Mouse (Mus musculus) testis, adult 2 months (tissue): ENCODE measurements around the gene Rgs16. TPM values are rescaled to one million over a fixed set of nuclear protein-coding genes. Genes with fewer than 3 reads are reported as not detected.

Experiments used
- H3K27ac ChIP-seq: fragments of 200-500 bp; 2 replicates; pipeline ENCODE4 v1.5.1; 2012; ENCODE audit warnings: low read depth, low read length; ENCODE audit not compliant: control insufficient read depth, insufficient read depth
- H3K27me3 ChIP-seq: fragments of 200-500 bp; 2 replicates; pipeline ENCODE4 v1.6.1; 2012; ENCODE audit warnings: mild to moderate bottlenecking, low read length, moderate library complexity; ENCODE audit not compliant: control insufficient read depth, insufficient read depth
- H3K36me3 ChIP-seq: fragments of 200-500 bp; 2 replicates; pipeline ENCODE4 v1.6.1; 2012; ENCODE audit warnings: mild to moderate bottlenecking, low read length; ENCODE audit not compliant: control insufficient read depth, insufficient read depth
- H3K4me1 ChIP-seq: fragments of 200-500 bp; 2 replicates; pipeline ENCODE4 v1.6.1; 2012; ENCODE audit warnings: low read length; ENCODE audit not compliant: control insufficient read depth, insufficient read depth
- H3K4me3 ChIP-seq: fragments of 200-500 bp; 2 replicates; pipeline ENCODE4 v1.5.1; 2012; ENCODE audit warnings: low read depth, mild to moderate bottlenecking, low read length, moderate library complexity, mixed read lengths; ENCODE audit not compliant: control insufficient read depth
- CTCF ChIP-seq: fragments of 200-500 bp; IDR thresholded peaks from 2 replicates; pipeline ENCODE4 v1.5.1; 2012; ENCODE audit warnings: low read depth, mild to moderate bottlenecking, inconsistent platforms, low read length, moderate library complexity; ENCODE audit not compliant: control insufficient read depth, insufficient read depth, insufficient replicate concordance
- POLR2A ChIP-seq: fragments of 200-500 bp; IDR thresholded peaks from 2 replicates; pipeline ENCODE4 v1.6.1; 2012; ENCODE audit warnings: low read depth, mild to moderate bottlenecking, inconsistent platforms, low read length, moderate library complexity; ENCODE audit not compliant: control insufficient read depth
- polyA plus RNA-seq: library from polyadenylated mRNA; depleted of rRNA; stranded (reverse); fragments of >200 nt; gene quantifications from 2 replicates; pipeline ENCODE4 v1.2.3, GENCODE M21; 2012; rRNA removed

Gene Rgs16
- polyA plus RNA-seq, 1 experiment, result 0.89 TPM

DNA sequence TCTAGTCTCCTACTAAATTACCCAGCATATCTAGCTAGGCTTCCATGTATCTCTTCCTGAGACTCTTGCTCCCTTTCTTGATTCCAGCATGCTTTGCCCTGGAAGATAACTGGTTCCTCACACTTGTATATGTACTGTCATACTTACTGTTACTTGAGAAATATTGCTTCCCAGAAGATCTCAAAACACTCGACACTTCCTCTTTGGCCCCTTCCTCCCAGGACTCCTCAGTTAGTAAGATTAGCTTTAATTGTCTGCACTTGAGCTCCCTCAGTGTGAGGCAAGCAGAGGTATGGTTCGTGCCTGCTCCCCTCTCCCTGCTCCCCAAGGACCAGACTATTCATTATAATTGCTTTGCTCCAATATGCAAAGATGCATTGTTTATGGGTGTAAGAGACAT is 50.6 kb downstream of the Rgs16 start:
- Histone ChIP-seq H3K27me3 (no peaks in the 10 kb centered on the region), H3K4me3 (no peak overlapping the region), H3K27ac (no peak overlapping the region), H3K4me1 (no peaks in the 10 kb centered on the region), H3K36me3 (no peaks in the 10 kb centered on the region)
- TF ChIP-seq CTCF (no peak), POLR2A (no peak)

- no peaks in the 10 kb centered on the region for H3K4me1 ChIP-seq
- H3K4me3 ChIP-seq, result no peak overlapping the region
These were observed 54.1 kb downstream of the Rgs16 start for GRCm38 (mm10) chr1:153794241-153794640.

More at GRCm38 (mm10) chr1:153794241-153794640, 54.1 kb downstream of the Rgs16 start:
- H3K27me3 ChIP-seq, result no peaks in the 10 kb centered on the region
- H3K36me3 ChIP-seq, result no peaks in the 10 kb centered on the region
- H3K27ac ChIP-seq, result no peak overlapping the region
- TF ChIP-seq CTCF (no peak), POLR2A (no peak)

Other genes with a start within 250 kb of the Rgs16 start
- 4.7 and 5.6 TPM in 2 replicates for gene Npl, start 190.3 kb upstream of the Rgs16 start, polyA plus RNA-seq
- gene Rgs8, start 87.3 kb upstream of the Rgs16 start, polyA plus RNA-seq, result 0.06 and 0.12 TPM in 2 replicates
- gene Rnasel, start 9.1 kb downstream of the Rgs16 start, polyA plus RNA-seq, result 1.7 and 1.8 TPM in 2 replicates
- 21.2 and 22.6 TPM in 2 replicates for gene Rgsl1, start 103.8 kb downstream of the Rgs16 start, polyA plus RNA-seq
- gene Teddm1b, start 134.0 kb downstream of the Rgs16 start, polyA plus RNA-seq, result 0.05 TPM in 1 of 2 replicates, not detected in the other
- gene Teddm1a, start 151.4 kb downstream of the Rgs16 start, polyA plus RNA-seq, result not detected in 2 replicates
- gene Glul, start 159.6 kb downstream of the Rgs16 start, polyA plus RNA-seq, result 605 and 633 TPM in 2 replicates
- 4.8 and 5.6 TPM in 2 replicates for gene Teddm2, start 159.9 kb downstream of the Rgs16 start, polyA plus RNA-seq